Mouse (Mus musculus): ENCODE results near the gene Slc25a38. TPM values are rescaled to one million over a fixed set of nuclear protein-coding genes. Genes with fewer than 3 reads are reported as not detected.

The Slc25a38 gene
- polyA plus RNA-seq, 1 experiment from 2014 or later, result 46.6 TPM

GRCm38 (mm10) chr9:120081967-120082366 lies 28.2 kb upstream of the Slc25a38 start:
- Histone ChIP-seq H3K9me3 (replicated peaks) (no peaks in the 10 kb centered on the region), H3K4me2 (no peak overlapping the region), H3K4me3 (replicated peaks) (no peak overlapping the region), H3K27me3 (replicated peaks) (no peaks in the 10 kb centered on the region), H3K27ac (replicated peaks) (no peak overlapping the region), H3K9ac (replicated peaks) (no peak overlapping the region), H3K4me1 (no peaks in the 10 kb centered on the region), H3K36me3 (no peaks in the 10 kb centered on the region)
- whole genome bisulfite sequencing, result 84% methylated on average over 5 of the region's 5 CpGs
- no peak for ATAC-seq (ENCODE audit: low FRiP score)

GRCm38 (mm10) chr9:120082691-120083090 lies 27.5 kb upstream of the Slc25a38 start:
- H3K27ac ChIP-seq (replicated peaks), result no peak overlapping the region
- 65% methylated on average over 4 of the region's 4 CpGs for WGBS
- no peaks in the 10 kb centered on the region for H3K4me1 ChIP-seq
- no peak overlapping the region for H3K4me3 ChIP-seq (replicated peaks)
- no peaks in the 10 kb centered on the region for H3K9me3 ChIP-seq (replicated peaks)
- H3K4me2 ChIP-seq, result no peak overlapping the region
- no peaks in the 10 kb centered on the region for H3K36me3 ChIP-seq
- H3K27me3 ChIP-seq (replicated peaks), result no peaks in the 10 kb centered on the region
- no peak overlapping the region for H3K9ac ChIP-seq (replicated peaks)
- ATAC-seq (ENCODE audit: low FRiP score), result no peak

- no peaks in the 10 kb centered on the region for H3K36me3 ChIP-seq
- no peaks in the 10 kb centered on the region for H3K4me1 ChIP-seq
- no peaks in the 10 kb centered on the region for H3K27me3 ChIP-seq (replicated peaks)
- no peak overlapping the region for H3K27ac ChIP-seq (replicated peaks)
- H3K9ac ChIP-seq (replicated peaks), result no peak overlapping the region
- 87% methylated on average over 18 of the region's 18 CpGs for WGBS
- H3K9me3 ChIP-seq (replicated peaks), result no peaks in the 10 kb centered on the region
- no peak overlapping the region for H3K4me2 ChIP-seq
- no peak overlapping the region for H3K4me3 ChIP-seq (replicated peaks)
- no peak for ATAC-seq (ENCODE audit: low FRiP score)
Observed at GRCm38 (mm10) chr9:120083158-120083894, 26.8 kb upstream of the Slc25a38 start.

GRCm38 (mm10) chr9:120084406-120084805 lies 25.8 kb upstream of the Slc25a38 start:
- no peaks in the 10 kb centered on the region for H3K36me3 ChIP-seq
- no peak for ATAC-seq (ENCODE audit: low FRiP score)
- no peak overlapping the region for H3K9ac ChIP-seq (replicated peaks)
- H3K4me3 ChIP-seq (replicated peaks), result no peak overlapping the region
- H3K4me2 ChIP-seq, result no peak overlapping the region
- H3K4me1 ChIP-seq, result no peaks in the 10 kb centered on the region
- WGBS, result 94% methylated on average over 9 of the region's 9 CpGs
- no peak overlapping the region for H3K27ac ChIP-seq (replicated peaks)
- H3K9me3 ChIP-seq (replicated peaks), result no peaks in the 10 kb centered on the region
- H3K27me3 ChIP-seq (replicated peaks), result no peaks in the 10 kb centered on the region

- Histone ChIP-seq H3K36me3 (no peaks in the 10 kb centered on the region), H3K4me1 (no peaks in the 10 kb centered on the region), H3K4me2 (no peak overlapping the region), H3K4me3 (replicated peaks) (no peak overlapping the region), H3K9me3 (replicated peaks) (no peaks in the 10 kb centered on the region), H3K27ac (replicated peaks) (no peak overlapping the region), H3K27me3 (replicated peaks) (no peaks in the 10 kb centered on the region), H3K9ac (replicated peaks) (no peak overlapping the region)
- no peak for ATAC-seq (ENCODE audit: low FRiP score)
- 88% methylated on average over 7 of the region's 7 CpGs for WGBS
Observed at GRCm38 (mm10) chr9:120089125-120089524, 21.0 kb upstream of the Slc25a38 start.

- no peaks in the 10 kb centered on the region for H3K9me3 ChIP-seq (replicated peaks)
- H3K4me2 ChIP-seq, result no peak overlapping the region
- 89% methylated on average over 10 of the region's 10 CpGs for WGBS
- ATAC-seq (ENCODE audit: low FRiP score), result no peak
- H3K4me3 ChIP-seq (replicated peaks), result no peak overlapping the region
- no peaks in the 10 kb centered on the region for H3K27me3 ChIP-seq (replicated peaks)
- no peak overlapping the region for H3K27ac ChIP-seq (replicated peaks)
- H3K4me1 ChIP-seq, result no peaks in the 10 kb centered on the region
- no peak overlapping the region for H3K9ac ChIP-seq (replicated peaks)
- H3K36me3 ChIP-seq, result no peaks in the 10 kb centered on the region
Observed at GRCm38 (mm10) chr9:120091086-120091485, 19.1 kb upstream of the Slc25a38 start.

- H3K27me3 ChIP-seq (replicated peaks), result no peaks in the 10 kb centered on the region
- no peaks in the 10 kb centered on the region for H3K4me1 ChIP-seq
- ATAC-seq (ENCODE audit: low FRiP score), result no peak
- H3K9ac ChIP-seq (replicated peaks), result no peak within 1 kb of the TSS
- H3K4me3 ChIP-seq (replicated peaks), result no peak within 1 kb of the TSS
- H3K9me3 ChIP-seq (replicated peaks), result no peaks in the 10 kb centered on the region
- no peak within 1 kb of the TSS for H3K4me2 ChIP-seq
- H3K27ac ChIP-seq (replicated peaks), result no peak within 1 kb of the TSS
- WGBS, result 88% methylated on average over 5 of the region's 5 CpGs
- no peaks in the 10 kb centered on the region for H3K36me3 ChIP-seq
Observed at GRCm38 (mm10) chr9:120091696-120092238, 18.4 kb upstream of the Slc25a38 start, which contains the start of gene Ccr8. TSS of gene Ccr8 (plus strand) at chr9:120092114.

- 91% methylated on average over 13 of the region's 13 CpGs for WGBS
Observed at GRCm38 (mm10) chr9:120093701-120094100, 16.5 kb upstream of the Slc25a38 start.

GRCm38 (mm10) chr9:120095886-120096285 lies 14.3 kb upstream of the Slc25a38 start:
- no peak overlapping the region for H3K9ac ChIP-seq (replicated peaks)
- no peak for ATAC-seq (ENCODE audit: low FRiP score)
- WGBS, result 80% methylated on average over 7 of the region's 7 CpGs
- H3K27ac ChIP-seq (replicated peaks), result no peak overlapping the region
- no peak overlapping the region for H3K4me3 ChIP-seq (replicated peaks)
- H3K9me3 ChIP-seq (replicated peaks), result no peaks in the 10 kb centered on the region
- 0 out of 2 replicates have a peak, but pooled peaks cover 6% of the 10 kb centered on the region for H3K27me3 ChIP-seq (replicated peaks)
- no peaks in the 10 kb centered on the region for H3K36me3 ChIP-seq
- H3K4me1 ChIP-seq, result no peaks in the 10 kb centered on the region
- no peak overlapping the region for H3K4me2 ChIP-seq

More at GRCm38 (mm10) chr9:120093701-120094100, 16.5 kb upstream of the Slc25a38 start:
- no peak overlapping the region for H3K4me3 ChIP-seq (replicated peaks)
- no peaks in the 10 kb centered on the region for H3K4me1 ChIP-seq
- no peaks in the 10 kb centered on the region for H3K9me3 ChIP-seq (replicated peaks)
- ATAC-seq (ENCODE audit: low FRiP score), result no peak
- H3K9ac ChIP-seq (replicated peaks), result no peak overlapping the region
- no peak overlapping the region for H3K4me2 ChIP-seq
- H3K27ac ChIP-seq (replicated peaks), result no peak overlapping the region
- H3K27me3 ChIP-seq (replicated peaks), result no peaks in the 10 kb centered on the region
- no peaks in the 10 kb centered on the region for H3K36me3 ChIP-seq

- WGBS, result 15% methylated on average over 7 of the region's 7 CpGs
Observed at GRCm38 (mm10) chr9:120098682-120099081, 11.5 kb upstream of the Slc25a38 start.

GRCm38 (mm10) chr9:120099304-120099703 lies 10.9 kb upstream of the Slc25a38 start:
- Histone ChIP-seq H3K36me3 (no peaks in the 10 kb centered on the region), H3K9ac (replicated peaks) (no peak overlapping the region)
- WGBS, result 92% methylated on average over 8 of the region's 8 CpGs

More at GRCm38 (mm10) chr9:120098682-120099081, 11.5 kb upstream of the Slc25a38 start:
- no peaks in the 10 kb centered on the region for H3K36me3 ChIP-seq
- no peak overlapping the region for H3K4me3 ChIP-seq (replicated peaks)
- ATAC-seq (ENCODE audit: low FRiP score), result no peak
- no peak overlapping the region for H3K9ac ChIP-seq (replicated peaks)
- no peaks in the 10 kb centered on the region for H3K4me1 ChIP-seq
- no peaks in the 10 kb centered on the region for H3K9me3 ChIP-seq (replicated peaks)
- H3K27me3 ChIP-seq (replicated peaks), result 0 out of 2 replicates have a peak, but pooled peaks cover 6% of the 10 kb centered on the region
- H3K4me2 ChIP-seq, result no peak overlapping the region
- H3K27ac ChIP-seq (replicated peaks), result no peak overlapping the region

GRCm38 (mm10) chr9:120101165-120101564 lies 9.0 kb upstream of the Slc25a38 start:
- no peak overlapping the region for H3K9ac ChIP-seq (replicated peaks)
- no peak for ATAC-seq (ENCODE audit: low FRiP score)
- H3K4me2 ChIP-seq, result no peak overlapping the region
- H3K27me3 ChIP-seq (replicated peaks), result 0 out of 2 replicates have a peak, but pooled peaks cover 6% of the 10 kb centered on the region
- H3K9me3 ChIP-seq (replicated peaks), result no peaks in the 10 kb centered on the region
- H3K36me3 ChIP-seq, result no peaks in the 10 kb centered on the region
- no peak overlapping the region for H3K27ac ChIP-seq (replicated peaks)
- H3K4me3 ChIP-seq (replicated peaks), result no peak overlapping the region
- H3K4me1 ChIP-seq, result no peaks in the 10 kb centered on the region
- 100% methylated on average over 2 of the region's 2 CpGs for WGBS

More at GRCm38 (mm10) chr9:120099304-120099703, 10.9 kb upstream of the Slc25a38 start:
- H3K27me3 ChIP-seq (replicated peaks), result 0 out of 2 replicates have a peak, but pooled peaks cover 6% of the 10 kb centered on the region
- H3K4me2 ChIP-seq, result no peak overlapping the region
- no peaks in the 10 kb centered on the region for H3K4me1 ChIP-seq
- H3K4me3 ChIP-seq (replicated peaks), result no peak overlapping the region
- H3K27ac ChIP-seq (replicated peaks), result no peak overlapping the region
- no peaks in the 10 kb centered on the region for H3K9me3 ChIP-seq (replicated peaks)
- no peak for ATAC-seq (ENCODE audit: low FRiP score)

Measured in neural tube, embryonic 15.5 days (tissue).